Mouse (Mus musculus) heart, embryonic 14.5 days (tissue): Measurements from ENCODE around the gene BC030867. TPM values are rescaled to one million over a fixed set of nuclear protein-coding genes. Genes with fewer than 3 reads are reported as not detected.

Experiments used
- ATAC-seq: fragments of 200-750 bp; cut with Nextera tagmentation; 2 replicates; pipeline ENCODE4 v1.8.0; 2017; ENCODE audit warnings: low read depth, moderate TSS enrichment; ENCODE audit not compliant: insufficient number of reproducible peaks, insufficient read depth, low FRiP score
- H3K27ac ChIP-seq, 2 experiments: fragments of 200-500 bp in 1 of 2; fragments of 300-500 bp in 1 of 2; sonication (generic) in 1 of 2; replicated peaks in 1 of 2; 2 replicates each; pipeline ENCODE4 v1.5.1; 2012 to 2014; ENCODE audit warnings: low read depth in 2 of 2, low read length in 2 of 2, control low read depth in 1 of 2, mild to moderate bottlenecking in 1 of 2, mixed read lengths in 1 of 2; ENCODE audit not compliant: control insufficient read depth in 1 of 2, insufficient read depth in 1 of 2
- H3K27me3 ChIP-seq: fragments of 300-500 bp; sonication (generic); 2 replicates; pipeline ENCODE4 v1.6.1; 2014; ENCODE audit warnings: mild to moderate bottlenecking, low read length, control low read depth; ENCODE audit not compliant: control insufficient read depth, insufficient read depth
- H3K36me3 ChIP-seq: fragments of 300-500 bp; sonication (generic); 2 replicates; pipeline ENCODE4 v1.6.1; 2014; ENCODE audit warnings: mild to moderate bottlenecking, control low read depth, low read length, mixed read lengths; ENCODE audit not compliant: control insufficient read depth, insufficient read depth
- H3K4me1 ChIP-seq, 2 experiments: fragments of 200-500 bp in 1 of 2; fragments of 300-500 bp in 1 of 2; sonication (generic) in 1 of 2; 2 replicates each; pipeline ENCODE4 v1.6.1; 2012 to 2014; ENCODE audit warnings: low read length in 2 of 2, control low read depth in 1 of 2, mixed read lengths in 1 of 2; ENCODE audit not compliant: control insufficient read depth in 2 of 2, insufficient read depth in 2 of 2
- H3K4me2 ChIP-seq: fragments of 300-500 bp; sonication (generic); 2 replicates; pipeline ENCODE4 v1.6.1; 2014; ENCODE audit warnings: mild to moderate bottlenecking, low read length
- H3K4me3 ChIP-seq, 2 experiments: fragments of 200-500 bp in 1 of 2; fragments of 300-500 bp in 1 of 2; sonication (generic) in 1 of 2; 2 replicates each; pipeline ENCODE4 v1.5.1; 2012 to 2014; ENCODE audit warnings: low read length in 2 of 2, mild to moderate bottlenecking in 2 of 2, control low read depth in 1 of 2, low read depth in 1 of 2, moderate library complexity in 1 of 2; ENCODE audit not compliant: control insufficient read depth in 1 of 2, insufficient read depth in 1 of 2
- H3K9ac ChIP-seq: fragments of 300-500 bp; sonication (generic); 2 replicates; pipeline ENCODE4 v1.6.1; 2014; ENCODE audit warnings: mild to moderate bottlenecking, low read length
- H3K9me3 ChIP-seq: fragments of 300-500 bp; sonication (generic); 2 replicates; pipeline ENCODE4 v1.6.1; 2016; ENCODE audit warnings: low read length, control low read depth; ENCODE audit not compliant: control insufficient read depth
- WGBS: fragments of 180-500 bp; shearing (Covaris S2); extraction: QIAGEN DNeasy Blood & Tissue Kit; methylation state at CpG from one replicate; pipeline ENCODE4 v1.1.7; 2014; 5-methylcytosine and 5-hydroxymethylcytosine counted together
- polyA plus RNA-seq: library from polyadenylated mRNA; unstranded; fragments of >200 nt; fragmentation: Nextera tagmentation; extraction: Ambion mirVana; gene quantifications from 2 replicates; pipeline ENCODE4 v1.2.1, GENCODE M21; 2014

BC030867 gene
- polyA plus RNA-seq, 1 experiment from 2014 or later, result 10.3 TPM

DNA sequence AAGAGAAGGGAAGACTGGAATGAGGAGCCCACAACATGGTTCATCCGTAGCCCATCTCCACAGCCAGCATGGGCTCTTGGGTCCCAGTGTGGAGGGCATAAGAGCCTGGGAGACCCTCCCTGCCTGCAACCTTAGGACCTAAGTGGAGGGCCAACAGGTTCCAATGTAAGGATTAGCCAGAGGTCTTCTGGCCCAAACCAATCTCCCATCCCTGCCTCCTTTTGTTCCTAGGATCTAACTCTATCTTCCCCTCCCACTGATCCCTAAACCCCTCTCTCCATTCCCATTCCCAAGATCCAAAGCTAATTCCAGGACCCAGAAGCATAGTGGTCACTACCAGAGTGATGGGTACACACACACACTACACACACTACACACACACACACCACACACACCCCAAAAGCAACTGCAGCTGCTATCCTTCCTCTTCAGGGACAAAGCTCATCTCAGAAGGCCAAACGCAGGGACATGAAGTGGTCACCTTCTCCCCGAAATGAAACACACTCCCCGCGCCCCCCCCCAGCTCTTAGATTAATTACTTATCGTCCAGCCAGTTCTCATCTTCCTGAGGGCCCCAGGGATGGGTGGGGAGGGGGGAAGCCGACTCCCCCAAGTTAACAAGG lies 19.9 kb upstream of the BC030867 start:
- H3K4me3 ChIP-seq, result peak overlapping the region; percentile 81 to 98
- 0 out of 2 replicates have a peak, but pooled peaks cover 2% of the 10 kb centered on the region for H3K36me3 ChIP-seq
- ATAC-seq, result no peak
- peak overlapping the region; percentile 96 for H3K9ac ChIP-seq
- H3K27ac ChIP-seq, result peak overlapping the region in 1 of 2 experiments; percentile 88; a peak in 2 of 4 replicates
- H3K4me2 ChIP-seq, result peak overlapping the region; percentile 93
- WGBS, result 11% methylated on average over 7 of the region's 7 CpGs
- H3K27me3 ChIP-seq, result no peaks in the 10 kb centered on the region
- H3K9me3 ChIP-seq, result no peaks in the 10 kb centered on the region
- H3K4me1 ChIP-seq, result peaks cover 38 to 59% of the 10 kb centered on the region in 2 experiments

GRCm38 (mm10) chr11:102229331-102229953 lies 19.2 kb upstream of the BC030867 start:
- under 1% methylated on average over 47 of the region's 47 CpGs for WGBS
- H3K4me3 ChIP-seq, result peak overlapping the region; percentile 81 to 98
- peak overlapping the region; percentile 42 to 88 for H3K27ac ChIP-seq
- H3K27me3 ChIP-seq, result no peaks in the 10 kb centered on the region
- H3K4me2 ChIP-seq, result peak overlapping the region; percentile 93
- H3K9me3 ChIP-seq, result no peaks in the 10 kb centered on the region
- peak overlapping the region; percentile 96 for H3K9ac ChIP-seq
- H3K36me3 ChIP-seq, result no peaks in the 10 kb centered on the region
- peaks cover 35 to 52% of the 10 kb centered on the region in 2 experiments for H3K4me1 ChIP-seq
- peak; percentile 19 for ATAC-seq

- ATAC-seq, result peak; percentile 86
- no peaks in the 10 kb centered on the region for H3K27me3 ChIP-seq
- peak within 1 kb of the TSS; percentile 93 for H3K4me2 ChIP-seq
- peak within 1 kb of the TSS; percentile 77 to 88 for H3K27ac ChIP-seq
- H3K4me1 ChIP-seq, result peaks cover 29 to 45% of the 10 kb centered on the region in 2 experiments
- no peaks in the 10 kb centered on the region for H3K36me3 ChIP-seq
- H3K9me3 ChIP-seq, result no peaks in the 10 kb centered on the region
- H3K4me3 ChIP-seq, result peak within 1 kb of the TSS; percentile 81 to 98
- peak within 1 kb of the TSS; percentile 96 for H3K9ac ChIP-seq
- WGBS, result under 1% methylated on average over 42 of the region's 49 CpGs
Measured at GRCm38 (mm10) chr11:102230006-102230741, 18.5 kb upstream of the BC030867 start, which contains the start of gene Hdac5. Hdac5 (minus strand) TSS chr11:102230166.

- Histone ChIP-seq H3K4me3 (no peak overlapping the region), H3K36me3 (no peaks in the 10 kb centered on the region), H3K27ac (no peak overlapping the region), H3K9me3 (no peaks in the 10 kb centered on the region), H3K27me3 (no peaks in the 10 kb centered on the region), H3K4me1 (no peaks in the 10 kb centered on the region), H3K9ac (no peak overlapping the region), H3K4me2 (no peak overlapping the region)
- no peak for ATAC-seq
- 20% methylated on average over 2 of the region's 2 CpGs for WGBS
Measured at GRCm38 (mm10) chr11:102236022-102236421, 12.7 kb upstream of the BC030867 start.

- H3K4me2 ChIP-seq, result no peak overlapping the region
- H3K4me1 ChIP-seq, result peaks cover 8 to 11% of the 10 kb centered on the region in 2 experiments; a peak in 3 of 4 replicates
- no peak overlapping the region for H3K9ac ChIP-seq
- H3K4me3 ChIP-seq, result no peak overlapping the region
- WGBS, result 86% methylated on average over 6 of the region's 6 CpGs
- no peaks in the 10 kb centered on the region for H3K36me3 ChIP-seq
- H3K27ac ChIP-seq, result no peak overlapping the region
- H3K27me3 ChIP-seq, result no peaks in the 10 kb centered on the region
- no peaks in the 10 kb centered on the region for H3K9me3 ChIP-seq
- ATAC-seq, result no peak
Measured at GRCm38 (mm10) chr11:102240636-102241035, 8.0 kb upstream of the BC030867 start.

- Histone ChIP-seq H3K4me3 (no peak overlapping the region), H3K4me2 (no peak overlapping the region), H3K27ac (no peak overlapping the region), H3K36me3 (no peaks in the 10 kb centered on the region), H3K9me3 (no peaks in the 10 kb centered on the region), H3K9ac (no peak overlapping the region), H3K4me1 (peaks cover 8 to 12% of the 10 kb centered on the region in 2 experiments; a peak in 3 of 4 replicates), H3K27me3 (no peaks in the 10 kb centered on the region)
- 67% methylated on average over 5 of the region's 5 CpGs for WGBS
- no peak for ATAC-seq
Measured at GRCm38 (mm10) chr11:102241246-102241645, 7.4 kb upstream of the BC030867 start.

DNA sequence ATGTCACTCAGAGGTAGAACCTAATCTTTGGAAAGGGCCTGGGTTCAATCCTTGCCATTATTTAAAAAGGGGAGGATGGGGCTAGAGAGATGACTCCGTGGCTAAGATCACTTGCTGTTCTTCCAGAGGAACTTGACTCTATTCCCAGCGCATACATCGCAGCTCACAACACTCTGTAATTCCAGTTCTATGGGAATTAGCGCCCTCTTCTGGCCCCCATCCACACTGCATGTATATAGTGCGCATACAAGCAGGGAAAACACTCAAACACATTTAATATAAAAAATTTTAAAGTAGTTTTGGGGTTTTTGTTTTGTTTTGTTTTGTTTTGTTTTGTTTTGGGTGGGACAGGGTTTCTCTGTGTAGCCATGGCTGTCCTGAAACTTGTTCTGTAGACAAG lies 6.8 kb upstream of the BC030867 start:
- no peak overlapping the region for H3K4me3 ChIP-seq
- H3K9ac ChIP-seq, result no peak overlapping the region
- no peak for ATAC-seq
- H3K36me3 ChIP-seq, result no peaks in the 10 kb centered on the region
- no peaks in the 10 kb centered on the region for H3K9me3 ChIP-seq
- H3K4me1 ChIP-seq, result peaks cover 8 to 12% of the 10 kb centered on the region in 2 experiments; a peak in 3 of 4 replicates
- H3K27me3 ChIP-seq, result no peaks in the 10 kb centered on the region
- H3K27ac ChIP-seq, result no peak overlapping the region
- 54% methylated on average over 5 of the region's 5 CpGs for WGBS
- H3K4me2 ChIP-seq, result no peak overlapping the region
